Mouse (Mus musculus): ENCODE data around the gene Nup62.

DNA sequence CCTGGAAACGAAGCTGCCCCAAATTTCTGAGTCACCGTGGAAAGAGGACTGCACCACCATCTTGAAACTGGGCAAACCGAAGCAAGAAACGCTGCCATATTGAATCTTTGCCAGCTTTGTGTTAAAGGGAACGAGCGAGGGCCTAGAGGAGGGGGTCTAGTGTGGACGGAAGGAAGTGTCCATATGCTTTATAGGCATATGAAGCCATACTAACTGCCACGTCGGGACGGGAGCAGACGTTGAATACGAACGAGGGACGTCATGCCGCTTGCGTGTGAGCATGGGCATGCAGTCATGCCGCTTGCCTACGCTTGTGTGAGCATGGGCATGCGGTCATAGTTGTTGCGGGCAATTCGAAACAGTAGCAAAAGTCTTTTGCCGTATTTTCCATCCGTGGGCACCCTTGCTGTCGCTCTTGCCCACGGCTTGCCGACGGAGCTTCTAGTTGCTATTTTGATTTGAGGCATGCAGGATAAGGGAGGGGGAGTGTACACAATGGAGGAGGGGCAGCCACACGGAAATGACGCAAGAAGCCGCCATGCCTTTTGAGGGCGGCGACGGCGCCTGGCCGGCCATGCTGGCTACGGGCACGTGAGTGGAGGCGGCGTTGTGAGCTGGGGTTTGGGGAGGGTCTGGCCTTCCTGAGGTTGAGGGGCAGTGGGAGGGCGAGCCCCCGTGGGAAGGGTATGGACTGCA, 33.7 kb downstream of the Nup62 start:
- no peak for TF ChIP-seq GATA1 (IDR thresholded peaks at IDR 0.05; ENCODE audit: borderline replicate concordance, low read length)
- TF ChIP-seq FLI1 (IDR thresholded peaks at IDR 0.05; ENCODE audit: low read length), result no peak
